Mouse (Mus musculus): ENCODE data around the gene Dapk3.
A peak's percentile ranks its signal among the peaks of the same experiment; 100 is the strongest.
"Not testable (repeated sequence)": the region's sequence is repeated elsewhere in the genome, so short reads cannot be mapped to it uniquely, and the experiment has no call there.

Gene Dapk3

GRCm38 (mm10) chr10:81145778-81146177 lies 37.0 kb upstream of the Dapk3 start:
- peak; percentile 68 for DNase-seq (ENCODE audit: extremely low read depth, insufficient read length, low spot score)

- DNase-seq (ENCODE audit: extremely low read depth, insufficient read length, low spot score), result peak; percentile 55
Observed at GRCm38 (mm10) chr10:81146296-81146695, 36.5 kb upstream of the Dapk3 start.

GRCm38 (mm10) chr10:81151261-81151660 lies 31.5 kb upstream of the Dapk3 start:
- no peak for DNase-seq (ENCODE audit: extremely low read depth, insufficient read length, low spot score)

GRCm38 (mm10) chr10:81152609-81153008 lies 30.2 kb upstream of the Dapk3 start:
- no peak for DNase-seq (ENCODE audit: extremely low read depth, insufficient read length, low spot score)

GRCm38 (mm10) chr10:81154313-81154712 lies 28.5 kb upstream of the Dapk3 start:
- no peak for DNase-seq (ENCODE audit: extremely low read depth, insufficient read length, low spot score)

GRCm38 (mm10) chr10:81154736-81155135 lies 28.1 kb upstream of the Dapk3 start:
- DNase-seq (ENCODE audit: extremely low read depth, insufficient read length, low spot score), result no peak

GRCm38 (mm10) chr10:81161602-81162317 lies 21.0 kb upstream of the Dapk3 start:
- DNase-seq (ENCODE audit: extremely low read depth, insufficient read length, low spot score), result no peak

- DNase-seq (ENCODE audit: extremely low read depth, insufficient read length, low spot score), result no peak
Observed at GRCm38 (mm10) chr10:81162318-81162652, 20.5 kb upstream of the Dapk3 start.

- DNase-seq (ENCODE audit: extremely low read depth, insufficient read length, low spot score), result no peak
Observed at GRCm38 (mm10) chr10:81165118-81165517, 17.7 kb upstream of the Dapk3 start.

GRCm38 (mm10) chr10:81167200-81168086 lies 15.4 kb upstream of the Dapk3 start, which contains the start of gene Pias4:
Pias4 (minus strand) TSS chr10:81167923.
- DNase-seq (ENCODE audit: extremely low read depth, insufficient read length, low spot score), result peak; percentile 98

- DNase-seq (ENCODE audit: extremely low read depth, insufficient read length, low spot score), result no peak
Observed at GRCm38 (mm10) chr10:81168087-81168431, 14.7 kb upstream of the Dapk3 start.

GRCm38 (mm10) chr10:81168521-81169244 lies 14.1 kb upstream of the Dapk3 start:
- DNase-seq (ENCODE audit: extremely low read depth, insufficient read length, low spot score), result peak; percentile 70

GRCm38 (mm10) chr10:81169411-81169900 lies 13.3 kb upstream of the Dapk3 start:
- DNase-seq (ENCODE audit: extremely low read depth, insufficient read length, low spot score), result not testable (repeated sequence)

- DNase-seq (ENCODE audit: extremely low read depth, insufficient read length, low spot score), result peak; percentile 88
Observed at GRCm38 (mm10) chr10:81173132-81173531, 9.7 kb upstream of the Dapk3 start.

GRCm38 (mm10) chr10:81174617-81175344 lies 8.0 kb upstream of the Dapk3 start:
- DNase-seq (ENCODE audit: extremely low read depth, insufficient read length, low spot score), result peak; percentile 74

GRCm38 (mm10) chr10:81175345-81175701 lies 7.5 kb upstream of the Dapk3 start:
- DNase-seq (ENCODE audit: extremely low read depth, insufficient read length, low spot score), result not testable (repeated sequence)

- no peak for DNase-seq (ENCODE audit: extremely low read depth, insufficient read length, low spot score)
Observed at GRCm38 (mm10) chr10:81175936-81176465, 6.8 kb upstream of the Dapk3 start.

- peak; percentile 97 for DNase-seq (ENCODE audit: extremely low read depth, insufficient read length, low spot score)
Observed at GRCm38 (mm10) chr10:81176466-81177271, 6.1 kb upstream of the Dapk3 start, which contains the start of gene Eef2. Eef2 (plus strand) TSS chr10:81176631.

GRCm38 (mm10) chr10:81177491-81177925 lies 5.3 kb upstream of the Dapk3 start:
- peak; percentile 63 for DNase-seq (ENCODE audit: extremely low read depth, insufficient read length, low spot score)
